Mouse (Mus musculus): ENCODE results near the gene Sh3bp4.

The Sh3bp4 gene

GRCm38 (mm10) chr1:89127163-89127562 is 56.9 kb downstream of the Sh3bp4 start:
- DNase-seq (ENCODE audit: low spot score): no peak

DNA sequence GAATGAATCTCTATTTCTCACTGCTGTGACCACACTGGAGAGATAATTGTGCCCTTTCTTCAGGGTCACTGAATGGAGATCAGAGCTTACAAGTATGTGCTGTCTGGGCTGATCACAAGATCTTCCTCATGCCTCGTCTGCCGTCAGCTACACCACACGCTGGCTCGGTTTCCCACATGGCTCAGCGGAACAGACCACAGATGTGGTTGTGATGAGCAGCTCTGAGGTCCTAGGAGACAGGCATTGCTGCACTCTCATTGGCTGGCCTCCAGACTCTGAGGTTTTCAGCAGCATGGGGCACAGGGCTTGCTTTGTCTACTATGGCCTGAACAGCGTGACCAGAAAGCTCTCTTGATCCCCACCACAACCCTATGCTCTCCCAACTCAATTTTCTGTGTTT is 60.2 kb downstream of the Sh3bp4 start:
- no peak for DNase-seq (ENCODE audit: low spot score)

DNA sequence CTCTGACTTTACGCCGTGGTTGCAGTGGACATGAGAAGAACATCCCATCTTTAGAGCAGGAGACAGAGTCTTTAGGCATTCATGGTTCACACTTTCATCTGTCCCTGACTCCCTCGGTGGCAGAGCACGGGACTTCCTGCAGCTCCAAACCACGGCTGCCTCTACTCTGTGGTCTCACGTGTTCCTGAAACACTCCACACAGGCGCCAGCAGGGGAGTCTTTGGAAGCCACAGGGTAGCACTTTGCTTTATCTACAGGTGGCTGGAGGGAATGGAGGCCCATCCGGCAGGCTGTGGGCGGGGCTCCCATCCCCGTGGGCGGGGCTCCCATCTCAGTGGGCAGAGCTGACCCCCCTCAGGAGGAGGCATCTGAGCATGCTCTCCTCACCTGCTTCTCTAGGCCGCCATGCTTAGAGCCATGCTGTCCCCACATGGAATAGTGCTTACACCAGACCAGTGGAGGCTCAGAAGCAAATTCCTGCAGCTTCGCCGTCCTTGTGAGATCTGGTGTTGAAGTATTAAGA is 60.9 kb downstream of the Sh3bp4 start:
- DNase-seq (ENCODE audit: low spot score): no peak

DNA sequence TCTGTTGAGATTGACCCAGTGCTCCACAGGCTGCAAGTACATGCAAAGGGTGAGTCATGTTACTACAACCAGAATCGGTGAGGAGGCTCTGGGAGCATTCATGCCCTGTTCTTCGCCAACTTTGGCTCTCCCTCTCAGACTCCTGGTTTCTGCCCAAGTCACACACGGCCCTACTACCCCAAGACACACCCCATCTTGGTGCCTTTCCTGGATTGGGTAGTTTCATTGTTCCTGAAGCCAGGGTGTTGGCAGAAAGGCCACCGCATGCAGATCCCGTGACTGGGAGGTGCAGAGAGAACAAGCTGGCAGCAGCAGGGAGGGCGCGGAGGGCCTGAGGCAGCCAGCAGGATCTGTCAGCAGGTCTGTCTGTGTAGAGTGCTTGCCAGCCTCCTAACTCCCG is 61.5 kb downstream of the Sh3bp4 start:
- peak; percentile 67 for DNase-seq (ENCODE audit: low spot score)

GRCm38 (mm10) chr1:89133266-89133665 is 63.1 kb downstream of the Sh3bp4 start:
- DNase-seq (ENCODE audit: low spot score): peak; percentile 75

DNA sequence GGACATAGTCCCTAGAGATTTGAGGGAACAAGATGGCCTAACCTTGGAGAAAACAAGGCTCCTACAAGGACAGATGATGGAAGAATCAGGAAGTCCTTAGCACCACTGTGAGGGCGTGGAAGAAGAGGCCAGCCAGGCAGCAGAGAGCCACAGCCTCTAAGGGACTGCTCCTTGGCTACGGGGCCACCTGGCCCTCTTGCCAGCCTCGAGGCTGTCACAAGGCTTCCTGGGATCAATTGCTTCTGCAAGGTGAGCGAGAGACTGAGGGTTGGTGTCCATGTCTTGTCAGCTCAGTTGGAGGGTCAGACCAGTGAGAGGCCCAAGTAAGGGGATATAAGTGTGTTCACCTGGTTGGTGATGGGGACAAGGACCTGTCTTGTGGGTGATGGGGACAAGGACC is 63.5 kb downstream of the Sh3bp4 start:
- no peak for DNase-seq (ENCODE audit: low spot score)

DNA sequence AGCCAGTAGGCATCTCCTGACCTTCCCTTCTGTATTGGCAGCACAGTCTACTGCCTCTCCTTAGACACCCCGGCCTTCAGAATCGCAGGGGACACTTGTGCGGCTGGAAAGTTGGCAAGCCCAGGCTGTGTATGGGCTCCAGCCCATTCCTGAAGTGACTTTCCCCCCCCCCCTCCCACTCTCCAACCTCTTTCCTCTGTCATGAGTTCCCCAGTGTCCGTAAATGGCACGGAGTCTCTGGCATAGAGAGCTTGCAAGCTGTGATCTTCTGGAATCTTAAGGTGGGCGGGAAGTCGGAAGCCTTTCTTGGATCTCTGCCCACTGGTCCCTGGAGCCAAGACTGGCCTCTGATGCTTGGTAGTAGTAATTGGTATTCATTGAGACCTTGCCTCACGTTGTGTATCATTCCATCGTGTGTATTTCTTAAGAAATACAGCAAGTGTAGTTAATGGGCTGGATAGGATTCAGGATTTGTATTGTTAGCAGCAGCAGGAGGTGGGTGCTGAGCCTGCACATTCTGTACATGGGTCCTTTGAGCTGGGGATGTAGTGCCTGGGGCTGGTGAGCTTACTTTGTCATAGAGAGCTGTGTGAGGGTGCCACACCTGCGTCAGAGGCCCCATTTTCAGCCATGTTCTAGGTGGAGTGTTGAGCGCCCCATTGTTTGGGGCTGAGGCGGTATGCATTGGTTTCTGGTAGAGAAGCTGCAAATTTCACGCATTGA is 66.0 kb downstream of the Sh3bp4 start:
- peak; percentile 43 for DNase-seq (ENCODE audit: low spot score)

GRCm38 (mm10) chr1:89137086-89137816 is 67.0 kb downstream of the Sh3bp4 start:
- DNase-seq (ENCODE audit: low spot score): no peak

GRCm38 (mm10) chr1:89138316-89138715 is 68.1 kb downstream of the Sh3bp4 start:
- peak; percentile 63 for DNase-seq (ENCODE audit: low spot score)

- DNase-seq (ENCODE audit: low spot score): no peak
Observed at GRCm38 (mm10) chr1:89140113-89140512, 69.9 kb downstream of the Sh3bp4 start.

DNA sequence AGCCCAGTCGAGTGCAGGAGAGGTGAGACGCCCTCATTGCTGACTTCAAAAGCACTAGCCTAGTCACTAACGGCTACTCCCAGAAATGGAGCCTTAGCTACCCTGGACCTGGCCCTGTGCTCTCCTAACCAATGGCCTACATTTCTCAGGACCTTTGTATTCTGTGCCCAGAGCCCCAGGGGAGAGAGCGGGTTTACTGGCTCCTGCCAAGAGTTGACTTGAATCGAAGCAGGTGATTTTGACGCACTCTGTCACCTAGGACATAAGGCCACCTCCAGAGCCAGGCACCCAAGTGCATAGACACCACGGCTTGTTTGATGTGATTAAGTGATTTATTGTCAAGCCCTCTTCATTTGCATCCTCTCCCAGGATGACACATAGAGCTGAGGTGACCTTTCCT is 80.9 kb downstream of the Sh3bp4 start:
- no peak for DNase-seq (ENCODE audit: low spot score)

- peak; percentile 43 for DNase-seq (ENCODE audit: low spot score)
Observed at GRCm38 (mm10) chr1:89152576-89152975, 82.4 kb downstream of the Sh3bp4 start.

DNA sequence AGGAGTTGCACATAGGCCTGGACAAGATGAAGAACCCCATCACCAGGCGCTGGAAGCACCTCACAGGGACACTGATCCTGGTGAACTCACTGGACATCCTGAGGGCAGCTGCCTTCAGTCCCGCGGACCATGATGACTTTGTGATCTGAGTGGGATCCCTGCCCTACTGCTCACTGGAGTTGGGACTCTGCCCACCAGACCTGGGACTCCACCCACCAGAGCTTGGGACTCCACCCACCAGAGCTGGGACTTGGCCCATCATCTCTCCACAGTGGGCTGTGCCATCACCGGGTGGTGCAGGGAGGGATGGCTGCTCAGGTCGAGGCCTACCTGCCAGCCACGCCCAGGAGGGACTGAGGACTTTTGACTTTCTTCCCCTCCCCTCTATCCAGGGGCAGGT is 83.0 kb downstream of the Sh3bp4 start:
- no peak for DNase-seq (ENCODE audit: low spot score)

- no peak for DNase-seq (ENCODE audit: low spot score)
Observed at GRCm38 (mm10) chr1:89163483-89163882, 93.3 kb downstream of the Sh3bp4 start.

DNA sequence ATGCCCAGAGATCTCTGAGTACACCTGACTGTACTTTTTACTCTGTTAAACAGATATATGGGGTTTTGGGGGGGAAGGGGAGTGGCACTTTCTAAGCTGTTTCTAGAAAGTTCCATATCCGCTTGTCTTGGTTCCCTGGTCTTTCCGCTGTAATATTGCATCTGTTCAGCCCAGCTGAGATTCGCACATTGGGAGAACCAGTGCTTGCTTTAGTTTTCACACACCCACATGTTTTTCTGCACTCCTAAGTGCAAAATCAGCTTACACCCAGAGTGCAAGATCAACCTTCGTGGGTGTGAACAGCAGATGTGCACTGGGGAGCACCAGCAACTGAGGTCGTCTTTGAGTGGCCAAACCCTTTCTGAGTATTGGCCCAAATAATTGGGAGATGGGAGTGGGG is 94.1 kb downstream of the Sh3bp4 start:
- DNase-seq (ENCODE audit: low spot score): no peak

- no peak for DNase-seq (ENCODE audit: low spot score)
Observed at GRCm38 (mm10) chr1:89164685-89165084, 94.5 kb downstream of the Sh3bp4 start.

DNA sequence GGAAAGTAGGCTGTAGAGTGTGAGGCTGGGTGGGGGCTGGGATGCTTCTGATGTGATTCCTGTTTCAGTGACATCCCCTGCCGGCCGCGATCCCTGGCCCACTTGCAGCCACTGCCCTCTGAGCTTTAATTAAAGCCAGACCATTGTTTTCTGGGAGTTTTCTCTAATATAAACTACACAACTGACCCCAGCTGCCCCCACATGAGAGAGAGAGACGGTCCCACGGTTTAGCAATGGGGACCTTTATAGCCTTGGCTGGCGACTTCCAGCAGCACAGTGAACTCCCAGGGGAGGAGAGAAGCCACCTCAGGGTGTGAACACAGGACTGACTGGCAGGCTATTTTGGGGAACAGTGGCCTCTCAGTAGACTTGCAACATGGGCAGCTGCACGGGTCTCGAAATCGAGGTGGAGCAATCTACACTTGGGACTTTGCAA is 96.6 kb downstream of the Sh3bp4 start:
- no peak for DNase-seq (ENCODE audit: low spot score)

DNA sequence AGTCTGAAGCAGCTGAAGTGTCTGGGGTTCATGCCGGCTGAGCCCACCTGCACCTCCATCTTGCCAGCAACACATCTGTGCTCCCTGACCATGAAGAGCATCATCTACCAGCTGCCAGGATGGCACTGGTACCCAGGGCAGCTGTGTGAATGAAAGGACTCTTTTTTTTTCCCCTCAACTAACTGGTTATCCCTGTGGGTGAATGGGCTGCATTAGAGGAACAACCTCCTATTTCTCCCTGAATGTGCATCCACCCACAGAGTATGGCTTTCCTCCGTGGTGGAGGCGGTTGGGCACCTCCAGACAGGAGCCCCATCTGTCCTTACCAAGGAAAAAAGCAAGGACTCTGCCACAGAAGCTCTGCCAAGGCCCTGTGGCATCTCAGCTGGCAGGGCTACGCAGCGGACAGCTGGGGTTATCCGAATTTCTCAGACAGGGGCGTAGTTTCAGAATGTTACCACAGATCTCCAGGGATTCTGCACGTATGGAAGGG is 101.1 kb downstream of the Sh3bp4 start:
- no peak for DNase-seq (ENCODE audit: low spot score)

- DNase-seq (ENCODE audit: low spot score): no peak
Observed at GRCm38 (mm10) chr1:89174621-89175020, 104.4 kb downstream of the Sh3bp4 start.

- peak; percentile 29 for DNase-seq (ENCODE audit: low spot score)
Observed at GRCm38 (mm10) chr1:89175355-89175754, 105.1 kb downstream of the Sh3bp4 start.

- peak; percentile 38 for DNase-seq (ENCODE audit: low spot score)
Observed at GRCm38 (mm10) chr1:89183261-89183831, 113.1 kb downstream of the Sh3bp4 start.

DNA sequence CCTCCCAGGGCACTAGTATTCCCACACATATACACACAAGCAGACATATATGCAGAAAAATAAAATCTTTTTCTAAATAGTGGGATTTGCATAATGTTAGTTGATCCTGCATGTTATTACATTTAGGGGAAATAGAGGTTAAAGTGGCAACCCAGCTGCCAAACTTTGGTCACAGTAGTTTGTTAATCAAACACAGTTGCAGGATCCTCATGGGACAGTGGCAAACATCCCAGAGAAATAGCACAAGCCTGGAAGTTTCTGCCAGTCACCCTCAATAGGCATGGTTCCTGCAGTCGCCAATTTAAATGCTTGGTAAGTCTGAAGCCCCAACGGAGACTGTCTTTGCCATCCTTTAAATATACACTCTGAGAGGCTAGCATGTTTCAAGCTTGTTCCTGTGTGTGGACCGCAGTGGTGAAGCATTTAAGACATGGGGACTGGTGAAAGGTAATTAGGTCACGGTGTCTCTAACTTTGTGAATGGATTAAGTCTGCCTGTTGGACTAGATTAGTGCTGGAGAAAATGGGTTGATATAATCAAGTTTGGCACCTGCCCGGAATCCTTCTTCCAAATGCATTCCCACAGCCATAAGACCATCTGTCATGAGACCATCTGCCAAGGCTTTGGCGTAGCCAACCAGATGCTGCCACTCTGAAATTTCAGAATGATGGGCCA is 114.0 kb downstream of the Sh3bp4 start:
- no peak for DNase-seq (ENCODE audit: low spot score)
